Mouse (Mus musculus): ENCODE measurements around the gene Elovl2. TPM values are rescaled to one million over a fixed set of nuclear protein-coding genes. Genes with fewer than 3 reads are reported as not detected.
A peak's percentile ranks its signal among the peaks of the same experiment; 100 is the strongest.

Gene Elovl2
- total RNA-seq, 1 experiment from 2014 or later, result 0.33 TPM

- DNase-seq, result no peak
Measured at GRCm38 (mm10) chr13:41145433-41145970, 74.7 kb downstream of the Elovl2 start.

DNA sequence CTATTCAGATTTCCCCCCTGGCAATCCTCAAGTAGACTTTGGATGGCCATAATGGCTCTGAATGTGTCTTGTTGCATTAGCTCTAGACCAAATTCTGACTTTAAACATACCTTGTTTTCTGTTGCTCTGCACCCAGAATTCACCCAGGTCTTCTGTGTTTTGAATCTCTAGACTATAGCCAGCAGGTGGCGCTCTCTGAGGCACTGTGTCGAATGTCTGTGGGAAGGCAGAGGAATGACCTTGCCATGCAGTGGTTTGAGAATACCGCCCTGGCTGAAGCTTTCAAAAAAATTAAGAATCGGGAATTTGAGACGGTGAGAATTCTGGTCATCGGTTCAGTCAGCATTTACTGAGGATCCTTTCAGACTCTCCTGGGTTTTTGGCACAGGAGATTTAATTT, 85.3 kb downstream of the Elovl2 start:
- peak; percentile 73 for DNase-seq

Other genes with a start within 250 kb of the Elovl2 start
- gene Pak1ip1, start 219.4 kb downstream of the Elovl2 start, total RNA-seq (2021), result 55.6 and 61.6 TPM in 2 replicates
- gene Tmem14c, start 204.1 kb downstream of the Elovl2 start, total RNA-seq (2021), result 160 and 178 TPM in 2 replicates
- not detected in 2 replicates for gene Mak, start 140.7 kb downstream of the Elovl2 start, total RNA-seq (2021)
- gene Gcm2, start 109.4 kb downstream of the Elovl2 start, total RNA-seq (2021), result not detected in 2 replicates
- gene Sycp2l, start 106.1 kb downstream of the Elovl2 start, total RNA-seq (2021), result not detected in 2 replicates
- 11.0 and 14.4 TPM in 2 replicates for gene Smim13, start 29.4 kb upstream of the Elovl2 start, total RNA-seq (2021)
- gene Gm17364, start 53.6 kb upstream of the Elovl2 start, total RNA-seq (2021), result not detected in 2 replicates

All from adrenal gland, postnatal 25 days (tissue).